Mouse (Mus musculus): Measurements from ENCODE around the gene Ccdc117. TPM values are rescaled to one million over a fixed set of nuclear protein-coding genes. Genes with fewer than 3 reads are reported as not detected.
A peak's percentile ranks its signal among the peaks of the same experiment; 100 is the strongest.

Gene Ccdc117
- polyA plus RNA-seq, 1 experiment from 2014 or later: 15.3 TPM

DNA sequence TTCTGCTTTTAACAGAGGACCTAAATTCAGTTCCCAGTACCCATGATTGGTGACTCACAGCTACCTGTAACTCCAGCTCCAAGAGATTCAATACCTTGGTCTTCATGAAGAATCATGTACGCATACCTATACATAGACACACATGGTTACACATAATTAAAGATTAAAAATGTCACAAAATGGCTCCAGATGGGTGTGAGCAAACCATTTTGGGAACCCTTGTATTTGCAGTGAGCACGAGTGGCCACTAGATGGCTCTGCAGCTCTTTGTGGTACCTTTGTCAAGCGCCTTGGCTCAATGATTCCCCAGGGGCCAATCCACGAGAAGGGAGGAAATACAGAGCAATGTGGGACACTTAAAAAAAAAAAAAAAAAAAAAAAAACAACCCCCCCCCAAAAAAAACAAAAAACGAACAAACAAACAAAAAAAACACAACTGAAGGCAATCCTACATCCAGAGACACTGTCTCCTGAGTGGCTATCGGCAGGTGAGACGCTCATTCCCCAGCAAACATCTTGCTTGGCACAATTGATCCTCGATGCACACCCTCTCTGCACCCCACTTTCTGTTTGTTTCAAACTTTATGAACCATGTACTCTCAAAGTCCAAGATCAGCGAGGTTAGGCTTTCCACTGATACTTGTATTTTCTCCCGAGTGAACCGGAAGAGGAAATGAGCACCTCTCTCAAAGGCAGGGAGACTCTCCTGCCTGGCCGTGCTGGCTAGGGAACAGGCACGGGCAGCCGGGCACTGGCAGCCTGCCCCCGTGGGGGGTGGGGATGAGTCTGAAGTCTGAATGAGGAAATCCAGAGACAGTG is 56.6 kb downstream of the Ccdc117 start:
- peak; percentile 84 for ATAC-seq
- Histone ChIP-seq H3K4me1 (replicated peaks) (no peaks in the 10 kb centered on the region), H3K9ac (replicated peaks) (peak overlapping the region; percentile 54), H3K9me3 (no peaks in the 10 kb centered on the region), H3K4me2 (replicated peaks) (peak overlapping the region; percentile 51), H3K27ac (no peak overlapping the region), H3K27me3 (no peaks in the 10 kb centered on the region), H3K4me3 (replicated peaks) (peak overlapping the region; percentile 37), H3K36me3 (no peaks in the 10 kb centered on the region)
- 21% methylated on average over 15 of the region's 15 CpGs for WGBS

DNA sequence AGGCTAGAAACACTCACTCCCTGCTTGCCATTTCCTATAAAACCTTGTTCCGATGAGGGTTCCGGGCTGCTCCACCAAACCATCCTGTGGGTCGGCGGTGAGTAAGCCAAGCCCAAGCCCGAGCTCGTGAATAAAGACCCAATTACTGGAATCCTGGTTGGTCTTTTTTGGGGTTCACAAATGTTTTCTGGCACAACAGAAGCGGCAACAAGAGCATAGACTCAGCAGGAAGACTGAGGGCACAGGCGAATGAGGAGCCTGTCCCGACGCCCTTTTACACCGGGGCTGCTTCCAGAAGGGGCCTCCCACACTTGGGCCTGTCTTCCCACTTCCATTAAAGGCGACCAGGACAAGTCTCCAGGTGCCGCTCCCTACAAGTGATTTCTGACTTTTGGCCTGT is 59.4 kb downstream of the Ccdc117 start:
- H3K27ac ChIP-seq: no peak overlapping the region
- ATAC-seq: no peak
- no peaks in the 10 kb centered on the region for H3K4me1 ChIP-seq (replicated peaks)
- 89% methylated on average over 13 of the region's 13 CpGs for WGBS
- no peak overlapping the region for H3K4me3 ChIP-seq (replicated peaks)
- no peaks in the 10 kb centered on the region for H3K27me3 ChIP-seq
- H3K9me3 ChIP-seq: no peaks in the 10 kb centered on the region
- H3K9ac ChIP-seq (replicated peaks): no peak overlapping the region
- no peaks in the 10 kb centered on the region for H3K36me3 ChIP-seq
- H3K4me2 ChIP-seq (replicated peaks): no peak overlapping the region

Other genes with a start within 250 kb of the Ccdc117 start
- 8.0 and 9.6 TPM in 2 replicates for gene Znrf3, start 97.3 kb downstream of the Ccdc117 start, polyA plus RNA-seq (2015; fragmentation: Nextera tagmentation; extraction: Ambion mirVana)
- gene Xbp1, start 21.5 kb downstream of the Ccdc117 start, polyA plus RNA-seq (2015; fragmentation: Nextera tagmentation; extraction: Ambion mirVana): 106 and 118 TPM in 2 replicates
- not detected in 2 replicates for gene Ankrd36, start 27.5 kb upstream of the Ccdc117 start, polyA plus RNA-seq (2015; fragmentation: Nextera tagmentation; extraction: Ambion mirVana)
- 160 and 177 TPM in 2 replicates for gene Mrps24, start 173.5 kb upstream of the Ccdc117 start, polyA plus RNA-seq (2015; fragmentation: Nextera tagmentation; extraction: Ambion mirVana)
- gene Urgcp, start 220.2 kb upstream of the Ccdc117 start, polyA plus RNA-seq (2015; fragmentation: Nextera tagmentation; extraction: Ambion mirVana): 24.9 and 26.5 TPM in 2 replicates
- 151 and 155 TPM in 2 replicates for gene Dbnl, start 246.3 kb upstream of the Ccdc117 start, polyA plus RNA-seq (2015; fragmentation: Nextera tagmentation; extraction: Ambion mirVana)